Mouse (Mus musculus) kidney, embryonic 16.5 days (tissue): ENCODE measurements around the gene Il2ra. TPM values are rescaled to one million over a fixed set of nuclear protein-coding genes. Genes with fewer than 3 reads are reported as not detected.
"Not testable (repeated sequence)": the region's sequence is repeated elsewhere in the genome, so short reads cannot be mapped to it uniquely, and the experiment has no call there.

Experiments
- ATAC-seq: fragments of 200-750 bp; cut with Nextera tagmentation; 2 replicates; pipeline ENCODE4 v1.8.0; 2017; ENCODE audit warnings: moderate TSS enrichment; ENCODE audit not compliant: low FRiP score, low TSS enrichment
- H3K27ac ChIP-seq: fragments of 300-500 bp; sonication (generic); 2 replicates; pipeline ENCODE4 v1.5.1; 2014; ENCODE audit warnings: low read length
- H3K27me3 ChIP-seq: fragments of 300-500 bp; sonication (generic); 2 replicates; pipeline ENCODE4 v1.6.1; 2014; ENCODE audit warnings: low read length, control low read depth, mixed read lengths; ENCODE audit not compliant: insufficient read depth
- H3K36me3 ChIP-seq: fragments of 300-500 bp; sonication (generic); 2 replicates; pipeline ENCODE4 v1.6.1; 2014; ENCODE audit warnings: low read length, control low read depth, mixed read lengths; ENCODE audit not compliant: insufficient read depth
- H3K4me1 ChIP-seq: fragments of 300-500 bp; sonication (generic); 2 replicates; pipeline ENCODE4 v1.6.1; 2014; ENCODE audit warnings: low read length, control low read depth, mixed read lengths; ENCODE audit not compliant: insufficient read depth
- H3K4me2 ChIP-seq: fragments of 300-500 bp; sonication (generic); replicated peaks from 2 replicates; pipeline ENCODE4 v1.6.1; 2014; ENCODE audit warnings: low read depth, low read length
- H3K4me3 ChIP-seq: fragments of 300-500 bp; sonication (generic); 2 replicates; pipeline ENCODE4 v1.5.1; 2014; ENCODE audit warnings: mild to moderate bottlenecking, low read length
- H3K9ac ChIP-seq: fragments of 300-500 bp; sonication (generic); replicated peaks from 2 replicates; pipeline ENCODE4 v1.6.1; 2014; ENCODE audit warnings: low read length
- H3K9me3 ChIP-seq: fragments of 300-500 bp; sonication (generic); 2 replicates; pipeline ENCODE4 v1.6.1; 2016; ENCODE audit warnings: low read length, control low read depth
- WGBS: fragments of 180-500 bp; shearing (Covaris S2); extraction: QIAGEN DNeasy Blood & Tissue Kit; methylation state at CpG from one replicate; pipeline ENCODE4 v1.1.7; 2014; 5-methylcytosine and 5-hydroxymethylcytosine counted together
- polyA plus RNA-seq: library from polyadenylated mRNA; unstranded; fragments of >200 nt; fragmentation: Nextera tagmentation; extraction: Ambion mirVana; gene quantifications from 2 replicates; pipeline ENCODE4 v1.2.1, GENCODE M21; 2015

The Il2ra gene
- polyA plus RNA-seq, 1 experiment from 2014 or later: not detected

DNA sequence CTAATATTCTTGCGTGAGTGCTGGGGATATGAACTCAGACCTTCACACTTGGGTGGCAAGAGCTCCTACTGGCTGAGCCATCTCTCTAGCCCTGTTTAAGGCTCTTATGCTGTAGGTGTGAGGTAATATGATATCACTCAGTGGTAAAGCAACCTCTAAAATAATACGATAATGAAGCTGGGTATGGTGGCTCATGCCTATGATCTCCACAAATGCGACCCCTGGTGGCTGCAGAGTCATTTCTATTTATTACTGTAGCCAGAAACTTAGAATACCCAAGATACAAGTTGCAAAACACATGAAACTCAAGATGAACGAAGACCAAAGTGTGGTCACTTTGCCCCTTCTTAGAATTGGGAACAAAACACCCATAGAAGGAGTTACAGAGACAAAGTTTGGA is 67.5 kb downstream of the Il2ra start:
- H3K4me2 ChIP-seq, H3K9me3 ChIP-seq, H3K4me3 ChIP-seq, H3K9ac ChIP-seq, H3K36me3 ChIP-seq, H3K27me3 ChIP-seq, H3K27ac ChIP-seq, ATAC-seq: not testable (repeated sequence)
- 56% methylated on average over 4 of the region's 4 CpGs for WGBS
- H3K4me1 ChIP-seq: peaks cover 11% of the 10 kb centered on the region; the same call in 1 of the 2 replicates

DNA sequence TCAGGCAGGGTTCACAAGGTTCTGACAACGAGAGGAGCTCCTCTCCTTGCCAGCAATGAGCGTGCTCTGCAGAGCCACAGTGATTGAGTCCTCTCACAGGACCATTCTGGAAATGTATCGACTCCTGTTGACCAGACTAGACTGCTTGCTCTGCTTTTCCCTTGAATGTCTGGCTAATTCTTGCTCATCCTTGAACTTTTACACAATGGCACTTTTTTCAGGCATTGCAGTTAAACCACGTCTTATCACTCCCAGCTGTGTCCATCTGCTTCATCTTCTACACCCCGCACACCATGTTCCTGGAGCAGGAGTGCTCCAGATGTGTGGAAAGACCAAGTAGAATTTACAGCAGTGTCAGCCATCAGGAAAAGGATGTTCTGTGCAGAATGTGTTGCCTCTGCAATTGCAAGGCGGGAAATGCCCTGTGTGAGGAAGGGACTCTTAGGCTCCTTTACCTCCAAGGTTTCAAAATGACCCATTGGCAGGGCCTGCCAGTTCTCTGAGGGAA is 69.9 kb downstream of the Il2ra start:
- 73% methylated on average over 6 of the region's 6 CpGs for WGBS
- Histone ChIP-seq H3K36me3 (no peaks in the 10 kb centered on the region), H3K4me3 (no peak overlapping the region), H3K9me3 (no peaks in the 10 kb centered on the region), H3K4me2 (no peak overlapping the region), H3K4me1 (no peaks in the 10 kb centered on the region), H3K9ac (no peak overlapping the region), H3K27ac (no peak overlapping the region), H3K27me3 (0 out of 2 replicates have a peak, but pooled peaks cover under 1% of the 10 kb centered on the region)
- ATAC-seq: no peak

DNA sequence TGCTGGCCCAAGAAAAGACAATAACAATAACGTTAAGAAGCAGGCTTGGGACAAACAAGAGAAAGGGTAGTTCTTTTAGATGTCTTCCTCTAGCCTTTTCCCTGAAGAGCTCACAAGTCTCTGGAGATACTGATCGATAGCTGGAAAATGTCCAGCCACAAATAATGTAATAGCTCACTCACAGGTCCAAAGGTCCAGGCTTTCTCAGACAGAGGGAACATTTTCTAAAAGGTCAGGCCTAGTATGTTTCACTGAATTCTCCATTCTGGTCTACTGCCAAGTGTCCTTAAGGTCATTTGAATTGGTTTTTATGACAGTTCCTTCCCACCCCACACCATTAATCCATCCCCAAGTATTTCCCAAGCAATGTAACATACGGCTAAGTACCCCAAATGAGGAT is 70.4 kb downstream of the Il2ra start:
- Histone ChIP-seq H3K9ac (no peak overlapping the region), H3K4me2 (no peak overlapping the region), H3K4me1 (no peaks in the 10 kb centered on the region), H3K4me3 (no peak overlapping the region), H3K9me3 (no peaks in the 10 kb centered on the region), H3K27me3 (no peaks in the 10 kb centered on the region), H3K36me3 (no peaks in the 10 kb centered on the region), H3K27ac (no peak overlapping the region)
- WGBS: 54% methylated on average over 3 of the region's 3 CpGs
- no peak for ATAC-seq

DNA sequence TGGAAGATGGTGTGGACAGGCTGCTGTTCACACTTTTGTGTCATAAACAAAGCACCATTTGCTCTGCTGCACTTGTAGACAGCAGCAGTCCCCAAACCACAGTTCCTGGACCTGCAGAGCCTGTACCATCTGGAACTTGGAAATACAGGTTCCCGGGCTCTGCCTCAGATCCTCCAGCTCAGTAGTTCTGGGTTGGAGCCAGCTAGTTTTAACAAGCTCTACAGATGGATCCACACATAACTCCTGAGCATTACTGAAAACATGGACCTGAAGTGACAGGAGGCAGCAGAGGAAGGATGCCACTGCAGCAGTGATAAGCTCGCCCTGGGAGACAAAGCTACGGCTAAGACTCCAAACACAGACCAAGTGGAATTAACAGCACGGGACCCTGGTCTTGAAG is 71.9 kb downstream of the Il2ra start:
- Histone ChIP-seq H3K4me3 (no peak overlapping the region), H3K4me2 (no peak overlapping the region), H3K9me3 (no peaks in the 10 kb centered on the region), H3K27ac (no peak overlapping the region), H3K27me3 (no peaks in the 10 kb centered on the region), H3K36me3 (no peaks in the 10 kb centered on the region), H3K9ac (no peak overlapping the region), H3K4me1 (no peaks in the 10 kb centered on the region)
- no peak for ATAC-seq
- WGBS: 76% methylated on average over 4 of the region's 4 CpGs

DNA sequence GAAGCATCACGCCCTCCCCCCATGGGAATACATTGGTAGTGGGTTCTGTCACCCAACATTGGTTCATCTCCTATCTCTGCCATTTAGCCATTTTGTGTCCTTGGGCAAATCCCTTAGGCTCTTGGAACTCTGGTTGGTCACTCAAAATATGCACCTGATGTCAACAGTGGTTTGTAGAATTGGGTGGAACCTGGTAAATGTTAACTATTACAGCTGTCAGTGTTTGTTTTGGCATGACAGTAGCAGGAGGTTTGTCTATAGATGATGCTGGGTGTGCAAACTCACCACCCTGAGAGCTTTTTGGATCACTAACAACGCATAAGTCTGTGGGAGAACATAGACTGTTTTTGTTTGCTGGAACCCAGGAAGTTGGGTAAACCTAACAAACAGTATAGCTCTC is 76.0 kb downstream of the Il2ra start:
- H3K4me2 ChIP-seq: no peak overlapping the region
- H3K9me3 ChIP-seq: no peaks in the 10 kb centered on the region
- 88% methylated on average over 2 of the region's 2 CpGs for WGBS
- H3K36me3 ChIP-seq: no peaks in the 10 kb centered on the region
- no peak overlapping the region for H3K27ac ChIP-seq
- H3K4me3 ChIP-seq: no peak overlapping the region
- ATAC-seq: no peak
- no peaks in the 10 kb centered on the region for H3K27me3 ChIP-seq
- no peaks in the 10 kb centered on the region for H3K4me1 ChIP-seq
- no peak overlapping the region for H3K9ac ChIP-seq

DNA sequence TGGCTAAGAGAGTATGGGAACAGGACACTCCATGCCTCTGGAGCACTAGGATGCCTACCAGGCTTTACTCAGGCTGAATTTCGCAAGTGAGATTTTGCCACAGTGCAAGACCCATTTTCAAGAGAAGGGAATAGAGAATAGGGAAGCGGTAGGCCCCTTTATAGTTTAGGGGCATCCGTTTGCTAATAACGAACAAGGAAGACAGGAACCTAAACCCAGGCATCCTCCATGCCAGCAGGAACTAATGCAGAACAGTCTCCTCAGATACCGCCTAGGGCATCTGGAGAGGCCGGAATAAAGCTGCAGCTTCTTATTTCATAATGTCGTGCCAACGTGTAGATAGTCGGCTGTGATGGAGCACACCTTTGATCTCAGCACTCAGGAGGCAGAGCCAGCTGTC is 80.0 kb downstream of the Il2ra start:
- H3K27me3 ChIP-seq: no peaks in the 10 kb centered on the region
- no peak overlapping the region for H3K4me2 ChIP-seq
- 86% methylated on average over 9 of the region's 9 CpGs for WGBS
- no peak overlapping the region for H3K27ac ChIP-seq
- no peak overlapping the region for H3K4me3 ChIP-seq
- no peak for ATAC-seq
- H3K9me3 ChIP-seq: no peaks in the 10 kb centered on the region
- H3K9ac ChIP-seq: no peak overlapping the region
- H3K4me1 ChIP-seq: no peaks in the 10 kb centered on the region
- H3K36me3 ChIP-seq: no peaks in the 10 kb centered on the region

DNA sequence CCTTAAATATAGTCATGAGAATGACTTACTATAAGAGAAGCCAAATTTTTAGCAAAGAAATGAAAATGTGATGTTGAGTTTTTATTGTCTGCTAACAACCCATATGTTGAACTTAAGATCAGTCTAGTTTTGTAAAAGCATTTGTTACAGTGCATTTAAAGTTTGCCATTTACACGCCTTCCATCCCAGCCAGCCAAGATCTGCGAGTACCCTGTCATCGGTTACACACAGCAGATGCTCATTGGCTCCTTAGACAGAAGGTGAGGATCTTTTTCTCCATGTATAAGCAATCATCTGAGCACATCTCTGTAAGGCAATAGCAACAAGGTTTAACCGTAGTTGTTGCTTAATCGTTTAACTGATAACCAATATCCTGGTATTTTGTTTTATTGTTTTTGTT is 85.0 kb downstream of the Il2ra start:
- no peaks in the 10 kb centered on the region for H3K27me3 ChIP-seq
- no peak overlapping the region for H3K4me2 ChIP-seq
- H3K4me3 ChIP-seq: no peak overlapping the region
- H3K36me3 ChIP-seq: no peaks in the 10 kb centered on the region
- no peak overlapping the region for H3K27ac ChIP-seq
- no peaks in the 10 kb centered on the region for H3K4me1 ChIP-seq
- H3K9ac ChIP-seq: no peak overlapping the region
- ATAC-seq: no peak
- WGBS: 90% methylated on average over 5 of the region's 5 CpGs
- H3K9me3 ChIP-seq: no peaks in the 10 kb centered on the region

DNA sequence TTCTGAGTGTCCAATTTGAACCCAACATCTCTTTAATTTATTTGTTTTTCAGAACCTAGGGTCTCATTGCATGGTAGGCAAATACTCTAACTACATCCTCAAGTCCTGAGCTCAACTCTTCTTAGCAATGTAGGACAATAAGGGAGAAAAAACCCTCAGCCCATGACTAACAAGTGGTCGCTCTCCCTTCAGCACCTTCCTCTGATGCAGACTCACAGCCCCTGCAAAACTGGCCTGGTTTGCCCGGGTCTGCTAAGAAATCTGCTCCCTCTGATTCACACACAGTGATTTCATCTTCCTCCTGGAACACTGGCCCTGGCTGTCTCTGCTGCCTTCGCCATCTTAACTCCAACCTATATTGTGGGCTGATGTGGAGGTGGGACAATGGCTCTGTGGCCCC is 86.5 kb downstream of the Il2ra start:
- H3K36me3 ChIP-seq: no peaks in the 10 kb centered on the region
- H3K9ac ChIP-seq: no peak overlapping the region
- WGBS: 52% methylated on average over 3 of the region's 3 CpGs
- H3K4me1 ChIP-seq: no peaks in the 10 kb centered on the region
- no peak for ATAC-seq
- H3K9me3 ChIP-seq: no peaks in the 10 kb centered on the region
- no peak overlapping the region for H3K4me3 ChIP-seq
- H3K27ac ChIP-seq: no peak overlapping the region
- no peak overlapping the region for H3K4me2 ChIP-seq
- no peaks in the 10 kb centered on the region for H3K27me3 ChIP-seq

DNA sequence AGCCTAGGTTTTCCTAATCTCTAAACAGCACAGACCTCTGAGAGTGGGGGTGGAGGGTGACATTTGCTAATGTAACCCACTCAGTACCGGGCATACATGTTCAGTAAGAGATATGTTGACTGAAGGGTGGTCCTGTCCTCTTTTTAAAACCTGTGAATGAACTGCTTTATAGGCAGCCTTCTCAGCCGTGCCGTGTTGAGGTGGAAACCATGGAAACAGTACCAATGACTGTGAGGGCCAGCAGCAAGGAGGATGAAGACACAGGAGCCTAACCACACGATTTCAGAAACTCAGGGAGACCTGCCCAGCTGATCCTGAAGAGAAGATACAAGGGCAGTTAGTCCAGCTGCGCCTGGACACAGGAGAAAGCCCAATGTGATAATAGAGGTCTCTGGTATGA is 90.4 kb downstream of the Il2ra start:
- no peak overlapping the region for H3K4me2 ChIP-seq
- no peak for ATAC-seq
- H3K9ac ChIP-seq: no peak overlapping the region
- H3K9me3 ChIP-seq: no peaks in the 10 kb centered on the region
- peaks cover 2% of the 10 kb centered on the region; the same call in 1 of the 2 replicates for H3K36me3 ChIP-seq
- H3K4me1 ChIP-seq: no peaks in the 10 kb centered on the region
- WGBS: 71% methylated on average over 5 of the region's 5 CpGs
- no peak overlapping the region for H3K27ac ChIP-seq
- H3K27me3 ChIP-seq: no peaks in the 10 kb centered on the region
- H3K4me3 ChIP-seq: no peak overlapping the region

DNA sequence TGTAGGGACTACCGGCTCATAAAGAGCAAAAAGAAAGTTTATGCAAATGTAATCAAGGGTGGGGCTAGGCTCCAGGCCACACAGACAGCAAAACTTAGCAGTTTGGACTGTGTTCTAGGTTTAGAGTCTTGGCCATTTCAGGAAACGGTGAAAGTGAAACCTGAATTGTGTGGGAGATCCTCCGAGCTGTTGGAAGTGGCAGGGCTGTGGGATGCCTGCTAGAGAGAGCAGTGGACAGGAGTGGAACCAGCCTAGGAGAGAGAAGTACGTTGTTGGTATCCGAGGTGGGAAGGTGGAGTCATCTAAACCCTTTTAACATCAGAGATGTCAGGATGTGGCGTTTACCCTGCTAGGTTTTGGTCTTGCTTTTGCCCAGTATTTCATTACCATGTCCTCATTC is 93.2 kb downstream of the Il2ra start:
- Histone ChIP-seq H3K4me2 (no peak overlapping the region), H3K27me3 (no peaks in the 10 kb centered on the region), H3K9ac (no peak overlapping the region), H3K27ac (no peak overlapping the region), H3K9me3 (no peaks in the 10 kb centered on the region), H3K36me3 (peaks cover 13% of the 10 kb centered on the region), H3K4me1 (no peaks in the 10 kb centered on the region), H3K4me3 (no peak overlapping the region)
- 83% methylated on average over 6 of the region's 6 CpGs for WGBS
- no peak for ATAC-seq
